ENCODE assay signal across 8 mouse cellular contexts in the genomic region with DNA sequence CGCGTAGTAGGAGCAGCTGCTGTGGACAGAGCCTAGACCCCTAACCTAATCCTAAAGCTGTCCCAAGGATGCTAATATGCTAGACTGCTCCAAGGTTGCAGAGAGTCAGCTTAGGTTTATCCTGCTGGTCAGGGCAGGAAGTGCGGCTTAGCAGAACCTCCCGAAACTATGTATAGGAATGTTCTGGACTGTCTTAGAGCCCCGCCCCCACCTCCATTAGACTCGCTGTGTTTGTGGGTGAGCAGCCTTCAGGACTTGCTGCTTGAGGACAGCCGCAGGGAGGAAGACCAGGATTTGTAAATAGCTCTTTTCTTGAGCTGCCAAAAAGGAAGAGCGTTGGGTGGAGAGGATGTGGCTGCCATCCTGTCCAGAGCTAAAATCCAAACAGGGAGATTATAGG. TPM values are rescaled to one million over a fixed set of nuclear protein-coding genes. Genes with fewer than 3 reads are reported as not detected.
A peak's percentile ranks its signal among the peaks of the same experiment; 100 is the strongest.
DNase-seq lines count a peak whose midpoint lies in the region; ATAC-seq and TF ChIP-seq lines count a peak whose summit lies in the region.
"Had no signal": no experiment of that assay in that cellular context is flagged by ENCODE, and none has a peak within 500 bp of the region (broad histone marks: within the 10 kb centered on the region; RNA-seq: fewer than 3 reads in every experiment).

No protein-coding gene starts in this region.

- TF ChIP-seq CTCF in midbrain, postnatal 0 days (IDR thresholded peaks at IDR 0.05): peak; percentile 53

- H3K9ac ChIP-seq in midbrain, postnatal 0 days (replicated peaks; ENCODE audit: low read length, poor library complexity, severe bottlenecking): no peak overlapping the region
- no peak overlapping the region for H3K9ac ChIP-seq in stomach, embryonic 15.5 days

- WGBS in midbrain, postnatal 0 days: 81% methylated on average over 8 of the region's 8 CpGs
- 81% methylated on average over 8 of the region's 8 CpGs for WGBS in midbrain, embryonic 10.5 days
- 62% methylated on average over 8 of the region's 8 CpGs for WGBS in stomach, embryonic 15.5 days

- no peaks in the 10 kb centered on the region for H3K27me3 ChIP-seq in midbrain, postnatal 0 days (ENCODE audit: insufficient read depth, low read length)
- no peaks in the 10 kb centered on the region for H3K27me3 ChIP-seq in midbrain, embryonic 10.5 days (ENCODE audit: low read depth, poor library complexity, severe bottlenecking)
- H3K27me3 ChIP-seq in stomach, embryonic 15.5 days (replicated peaks): no peaks in the 10 kb centered on the region

- no peaks in the 10 kb centered on the region for H3K36me3 ChIP-seq in midbrain, postnatal 0 days (ENCODE audit: insufficient read depth, low read length)
- no peaks in the 10 kb centered on the region for H3K36me3 ChIP-seq in midbrain, embryonic 10.5 days
- no peaks in the 10 kb centered on the region for H3K36me3 ChIP-seq in stomach, embryonic 15.5 days

- H3K4me1 ChIP-seq in midbrain, postnatal 0 days (ENCODE audit: insufficient read depth, low read length): no peaks in the 10 kb centered on the region
- 0 out of 2 replicates have a peak, but pooled peaks cover 7% of the 10 kb centered on the region for H3K4me1 ChIP-seq in midbrain, embryonic 10.5 days
- H3K4me1 ChIP-seq in stomach, embryonic 15.5 days: peaks cover 18% of the 10 kb centered on the region; the same call in 1 of the 2 replicates

- H3K27ac ChIP-seq in midbrain, postnatal 0 days (ENCODE audit: low read depth, low read length): no peak overlapping the region
- no peak overlapping the region for H3K27ac ChIP-seq in midbrain, embryonic 10.5 days (replicated peaks)
- peak overlapping the region; percentile 40; the same call in 1 of the 2 replicates for H3K27ac ChIP-seq in stomach, embryonic 15.5 days
- H3K27ac ChIP-seq: macrophage had no signal

- no peak overlapping the region for H3K4me3 ChIP-seq in midbrain, postnatal 0 days (ENCODE audit: low read depth, low read length)
- H3K4me3 ChIP-seq in midbrain, embryonic 10.5 days: no peak overlapping the region
- H3K4me3 ChIP-seq in stomach, embryonic 15.5 days (replicated peaks): no peak overlapping the region

- DNase-seq in midbrain, postnatal 0 days (ENCODE audit: low spot score): peak; percentile 11
- no peak for DNase-seq in midbrain, embryonic 10.5 days (ENCODE audit: low spot score)
- peak; percentile 28 for DNase-seq in forelimb bud, embryonic 11.5 days (ENCODE audit: low read depth, low spot score)
- peak; percentile 72 for DNase-seq in kidney, postnatal 10 days
- DNase-seq in layer of hippocampus, adult 9-10 months (ENCODE audit: low spot score): no peak
- no peak for DNase-seq in layer of hippocampus, adult 8-10 months (ENCODE audit: low spot score in 2 of 2)

- no peaks in the 10 kb centered on the region for H3K9me3 ChIP-seq in midbrain, postnatal 0 days (ENCODE audit: low read length)
- H3K9me3 ChIP-seq in midbrain, embryonic 10.5 days (replicated peaks): no peaks in the 10 kb centered on the region
- no peaks in the 10 kb centered on the region for H3K9me3 ChIP-seq in stomach, embryonic 15.5 days

- H3K4me2 ChIP-seq in midbrain, postnatal 0 days (ENCODE audit: low read depth, low read length, poor library complexity, severe bottlenecking): no peak overlapping the region
- no peak overlapping the region for H3K4me2 ChIP-seq in stomach, embryonic 15.5 days

- ATAC-seq in midbrain, postnatal 0 days (ENCODE audit: low FRiP score): no peak
- no peak for ATAC-seq in stomach, embryonic 15.5 days (ENCODE audit: insufficient read depth, low FRiP score, low read depth)

RNA-seq across cellular contexts. Expression of a gene that starts 59.7 kb away (rescaled TPM):
- 18.1 and 21.0 TPM in 2 replicates for total RNA-seq in midbrain, postnatal 0 days (2014; rRNA removed)
- polyA plus RNA-seq in midbrain, postnatal 0 days (2015; fragmentation: Nextera tagmentation; extraction: Ambion mirVana): 49.7 and 59.9 TPM in 2 replicates
- polyA plus RNA-seq in midbrain, embryonic 10.5 days (2016; fragmentation: Nextera tagmentation; extraction: Ambion mirVana): 95.5 and 96.3 TPM in 2 replicates
- polyA plus RNA-seq in stomach, embryonic 15.5 days (2015; fragmentation: Nextera tagmentation; extraction: Ambion mirVana): 56.3 and 62.4 TPM in 2 replicates
- 10 to 100 TPM; 33.2 to 40.6 (median 37.4) TPM for total RNA-seq in layer of hippocampus, adult 8-10 months (2022)

Comparison
In these comparisons a context has a peak if more than half of its experiments do, and no peak if none do; other contexts are left out.
1. DNase-seq: peak in midbrain, postnatal 0 days (single experiment), forelimb bud, embryonic 11.5 days (single experiment) and kidney, postnatal 10 days (single experiment); none in midbrain, embryonic 10.5 days (single experiment), layer of hippocampus, adult 9-10 months (single experiment) and layer of hippocampus, adult 8-10 months (0 of 2).